Mouse (Mus musculus) lung, postnatal 25 days (tissue): ENCODE results near the gene Sulf2.

ENCODE experiments used
- DNase-seq: peaks from one replicate; pipeline ENCODE4 v3.0.0; 2022; ENCODE audit warnings: low spot score

Gene Sulf2

DNA sequence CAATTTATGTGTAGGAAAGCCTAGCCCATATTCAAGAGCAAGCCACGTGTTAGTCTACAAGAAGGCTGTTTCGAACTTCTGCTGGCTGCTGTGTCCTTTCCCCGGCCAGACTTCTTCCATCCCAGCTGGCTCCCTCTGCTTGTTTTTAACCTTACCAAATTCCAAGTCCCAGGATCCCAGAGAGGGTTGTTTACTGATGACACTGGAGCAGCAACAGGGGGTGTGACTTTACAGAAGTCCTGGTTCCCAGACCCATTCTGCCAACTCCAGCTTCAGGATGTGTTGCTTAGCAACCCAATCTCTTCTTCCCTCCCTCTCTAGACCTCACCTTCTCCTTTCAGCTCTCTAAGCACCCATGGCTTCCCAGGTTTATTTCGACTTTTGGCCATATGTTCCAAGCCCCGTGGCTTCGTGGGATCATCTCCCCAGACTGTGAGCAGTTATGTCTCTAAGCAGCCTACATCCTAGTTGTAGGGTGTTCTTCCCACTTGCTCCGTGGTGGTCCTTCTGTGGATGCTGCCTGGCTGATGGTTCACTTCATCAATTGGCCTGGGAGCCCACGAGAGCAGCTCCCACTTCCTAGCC lies 20.2 kb upstream of the Sulf2 start:
- no peak for DNase-seq

- peak; percentile 38 for DNase-seq
These were observed 19.7 kb upstream of the Sulf2 start for GRCm38 (mm10) chr2:166175145-166175544.

GRCm38 (mm10) chr2:166173169-166173568 lies 17.7 kb upstream of the Sulf2 start:
- DNase-seq, result no peak

DNA sequence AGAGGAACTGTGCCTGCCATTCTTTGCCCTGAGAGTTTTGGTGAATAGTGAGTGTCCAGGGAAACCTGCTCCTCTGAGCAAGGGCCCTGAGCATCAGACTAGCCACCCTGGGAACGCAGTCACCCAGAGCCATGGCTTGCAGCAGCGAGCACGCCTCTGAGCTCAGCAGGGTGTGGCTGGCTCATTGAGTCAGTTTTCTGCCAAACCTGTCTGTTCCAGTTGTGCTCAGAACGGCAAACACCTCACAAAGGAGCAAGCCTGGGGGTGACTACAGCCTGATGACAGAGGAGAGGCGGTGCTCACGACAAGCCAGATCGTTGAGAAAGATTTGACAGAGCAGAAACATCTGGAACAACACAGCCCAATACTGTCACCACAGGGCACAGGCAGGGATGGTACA lies 14.7 kb upstream of the Sulf2 start:
- DNase-seq, result no peak

GRCm38 (mm10) chr2:166168868-166169267 lies 13.4 kb upstream of the Sulf2 start:
- no peak for DNase-seq

DNA sequence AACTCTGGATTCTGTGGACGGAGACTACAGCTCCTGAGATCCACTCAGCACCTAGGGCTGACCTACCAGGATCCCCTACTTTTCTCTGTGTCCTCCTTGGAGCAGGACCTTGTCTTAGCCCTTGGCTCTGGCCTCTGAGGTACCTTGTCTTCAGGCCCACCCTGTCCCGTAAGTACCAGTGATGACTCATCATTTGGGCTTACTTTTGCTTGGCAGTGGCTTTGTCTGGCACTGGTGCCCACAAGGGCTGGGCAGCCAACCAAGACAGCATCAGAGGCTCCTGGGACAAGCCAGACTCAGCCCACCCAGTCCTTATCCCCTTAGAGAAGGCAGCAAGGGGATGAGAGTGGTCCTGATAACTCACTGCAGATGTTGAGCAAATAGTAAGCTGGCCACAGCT lies 11.9 kb upstream of the Sulf2 start:
- no peak for DNase-seq

GRCm38 (mm10) chr2:166165396-166165795 lies 9.9 kb upstream of the Sulf2 start:
- no peak for DNase-seq

- DNase-seq, result no peak
These were observed 9.1 kb upstream of the Sulf2 start for GRCm38 (mm10) chr2:166164601-166165000.

- DNase-seq, result no peak
These were observed 8.5 kb upstream of the Sulf2 start for GRCm38 (mm10) chr2:166163917-166164316.

- no peak for DNase-seq
These were observed 7.8 kb upstream of the Sulf2 start for GRCm38 (mm10) chr2:166163252-166163651.

GRCm38 (mm10) chr2:166162160-166162559 lies 6.7 kb upstream of the Sulf2 start:
- DNase-seq, result no peak

- DNase-seq, result no peak
These were observed 3.8 kb upstream of the Sulf2 start for GRCm38 (mm10) chr2:166159276-166159675.

GRCm38 (mm10) chr2:166157767-166158561 lies 2.5 kb upstream of the Sulf2 start:
- DNase-seq, result no peak

DNA sequence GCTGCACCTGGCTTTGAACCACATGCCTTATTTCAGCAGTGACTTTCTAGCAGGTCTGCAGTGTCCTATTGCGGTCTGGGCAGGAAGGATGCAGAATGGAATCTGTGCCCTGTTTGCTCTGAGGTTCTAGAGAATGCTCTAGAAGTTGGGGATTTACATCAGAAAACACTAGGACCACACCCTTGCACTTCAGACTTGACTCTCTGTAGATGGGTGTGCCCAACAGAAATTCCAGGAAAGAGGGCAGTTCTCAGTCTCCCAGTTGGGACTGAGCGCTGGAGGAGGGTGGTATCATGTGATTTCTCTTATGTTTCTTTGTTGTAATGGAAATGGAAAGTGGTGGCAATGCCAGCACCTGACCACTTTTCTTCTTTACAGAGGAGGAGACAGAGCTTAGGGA lies 1.7 kb upstream of the Sulf2 start:
- DNase-seq, result no peak

GRCm38 (mm10) chr2:166156122-166156521 lies 659 bp upstream of the Sulf2 start:
- DNase-seq, result no peak

GRCm38 (mm10) chr2:166154749-166155453 lies 562 bp downstream of the Sulf2 start:
- no peak for DNase-seq

GRCm38 (mm10) chr2:166153891-166154711 lies 1.4 kb downstream of the Sulf2 start:
- DNase-seq, result no peak

GRCm38 (mm10) chr2:166153399-166153793 lies 2.1 kb downstream of the Sulf2 start:
- no peak for DNase-seq

DNA sequence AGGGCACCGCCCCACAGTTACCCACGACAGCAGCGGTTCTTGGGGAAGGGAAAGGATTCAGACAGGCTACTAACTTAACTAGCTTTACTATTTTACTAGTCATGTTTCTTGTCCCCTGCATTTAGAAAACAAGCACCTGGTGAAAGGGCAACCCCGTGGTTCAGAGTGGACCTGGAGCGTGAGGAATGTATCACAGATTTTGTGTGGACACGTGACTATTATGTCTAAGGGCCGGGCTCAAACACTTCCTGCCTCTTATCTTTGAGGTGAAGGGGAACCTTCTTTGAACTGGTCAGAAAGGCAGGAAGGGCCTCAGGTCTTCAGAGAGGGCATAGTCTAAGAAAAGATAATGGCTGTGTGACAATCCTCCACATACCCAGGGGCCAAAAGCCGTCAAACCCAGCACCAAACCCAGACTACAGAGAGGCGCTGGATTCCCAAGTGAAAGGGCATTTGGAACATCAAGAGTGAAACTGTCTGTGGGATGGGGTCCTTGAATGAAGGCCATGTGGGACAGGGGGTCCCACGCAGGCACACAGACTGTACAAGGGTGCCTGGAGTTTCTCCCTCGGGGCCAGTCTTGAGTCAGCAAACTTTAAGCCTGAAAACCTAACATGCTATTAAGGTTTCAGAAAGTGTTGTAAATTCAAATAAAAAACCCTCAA lies 2.6 kb downstream of the Sulf2 start:
- no peak for DNase-seq

DNA sequence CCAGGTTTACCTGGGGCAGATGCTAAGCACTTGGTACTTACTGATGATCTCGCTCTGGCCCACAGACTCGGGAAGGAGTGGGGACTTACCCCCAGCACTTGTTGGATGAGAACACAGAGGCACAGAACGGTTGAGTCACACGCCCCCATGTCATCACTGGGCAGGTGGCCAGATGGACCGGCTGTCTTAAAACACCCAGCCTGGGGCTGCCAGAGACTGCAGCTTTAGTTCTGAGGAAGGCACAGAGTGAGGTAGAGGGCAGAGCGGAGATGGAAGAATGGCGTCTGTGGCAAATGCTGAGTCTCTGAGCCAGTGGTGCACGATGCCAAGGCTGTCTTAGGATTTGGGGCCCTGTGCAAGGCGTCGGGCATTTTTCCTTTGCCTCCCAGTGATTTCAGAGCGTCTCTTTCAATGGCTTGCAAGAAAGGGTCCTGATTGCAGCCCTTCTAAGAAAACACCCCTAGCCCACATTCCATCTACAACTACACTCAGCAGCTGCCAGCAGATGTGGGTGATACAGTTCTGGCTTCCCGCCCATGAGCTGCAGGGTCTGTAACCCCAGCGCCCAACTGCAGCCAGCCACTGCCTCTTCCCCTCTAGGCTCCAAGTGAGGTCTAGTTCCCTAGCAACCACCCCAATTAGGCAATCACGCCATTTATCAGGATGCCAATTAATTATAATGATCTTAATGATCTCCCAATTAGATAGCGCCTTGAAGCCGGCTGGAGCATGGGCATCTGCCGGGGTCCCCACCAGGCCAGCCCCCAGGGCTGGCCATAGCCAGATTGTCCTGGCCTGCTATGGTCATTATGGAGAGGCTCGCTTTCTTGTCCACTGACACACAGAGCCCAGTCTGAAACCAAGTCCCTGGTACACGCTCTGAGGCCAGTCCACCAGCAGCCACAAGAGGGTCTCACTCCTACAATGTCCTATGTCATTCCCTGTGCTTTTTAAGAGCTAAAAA lies 3.7 kb downstream of the Sulf2 start:
- DNase-seq, result peak; percentile 66

DNA sequence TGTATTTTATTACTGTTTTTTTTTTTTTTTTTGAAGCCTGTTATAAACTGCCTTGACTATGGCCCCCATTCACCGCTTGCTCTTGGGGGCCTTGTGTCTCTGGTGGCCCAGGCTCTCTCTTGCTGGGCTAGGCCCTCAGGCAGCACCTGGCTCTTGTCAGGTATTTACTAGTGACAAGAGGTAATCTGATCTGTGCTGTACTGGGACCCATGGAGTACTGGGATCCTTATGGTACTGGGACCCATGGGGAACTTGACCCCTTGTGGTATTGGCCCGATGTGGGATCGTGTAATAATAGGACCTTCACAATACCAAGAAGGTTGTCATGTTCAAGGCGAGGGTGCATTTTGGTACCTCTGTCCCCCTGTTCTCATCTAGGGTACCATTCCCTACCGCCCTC lies 4.9 kb downstream of the Sulf2 start:
- DNase-seq, result no peak
